ENCODE assay signal across 8 mouse cellular contexts in genomic region chr6:21986660-21987331, GRCm38 (mm10). TPM values are rescaled to one million over a fixed set of nuclear protein-coding genes. Genes with fewer than 3 reads are reported as not detected.
DNase-seq lines count a peak whose midpoint lies in the region; ATAC-seq and TF ChIP-seq lines count a peak whose summit lies in the region.

No protein-coding gene starts in this region.

- H3K27ac ChIP-seq in brown adipose tissue, adult 24 weeks (replicated peaks; ENCODE audit: low read depth, low read length), result peak overlapping the region; percentile 91
- H3K27ac ChIP-seq in lung, embryonic 16.5 days (ENCODE audit: low read length), result peak overlapping the region; percentile 73

- peaks cover 38% of the 10 kb centered on the region for H3K27me3 ChIP-seq in E14TG2a.4 (ENCODE audit: insufficient read depth, low read length)
- H3K27me3 ChIP-seq in lung, embryonic 16.5 days (ENCODE audit: control insufficient read depth, insufficient read depth, low read depth, low read length), result no peaks in the 10 kb centered on the region
- no peaks in the 10 kb centered on the region for H3K27me3 ChIP-seq in splenic B cell, adult 2 months (ENCODE audit: control insufficient read depth, insufficient read depth, low read length, poor library complexity, severe bottlenecking)

- H3K36me3 ChIP-seq in E14TG2a.4 (ENCODE audit: insufficient read depth, low read length), result no peaks in the 10 kb centered on the region
- no peaks in the 10 kb centered on the region for H3K36me3 ChIP-seq in lung, embryonic 16.5 days (ENCODE audit: control insufficient read depth, insufficient read depth, low read length)
- no peaks in the 10 kb centered on the region for H3K36me3 ChIP-seq in splenic B cell, adult 2 months (ENCODE audit: control insufficient read depth, insufficient read depth, low read length, poor library complexity, severe bottlenecking)

- H3K4me3 ChIP-seq in E14TG2a.4 (replicated peaks; ENCODE audit: low read length), result peak overlapping the region; percentile 68
- H3K4me3 ChIP-seq in brown adipose tissue, adult 24 weeks (ENCODE audit: insufficient read depth, low read depth, low read length), result peak overlapping the region; percentile 84
- H3K4me3 ChIP-seq in lung, embryonic 16.5 days (ENCODE audit: low read length), result peak overlapping the region; percentile 63

- TF ChIP-seq CTCF in E14TG2a.4 (conservative IDR thresholded peaks at IDR 0.05; ENCODE audit: low read length), result no peak

- WGBS in lung, embryonic 16.5 days, result 8% methylated on average over 24 of the region's 24 CpGs

- H3K4me2 ChIP-seq in lung, embryonic 16.5 days (ENCODE audit: low read depth, low read length), result peak overlapping the region; percentile 75

- peak; percentile 27 for DNase-seq in kidney, adult 11 months
- DNase-seq in splenic B cell, adult 2 months (ENCODE audit: low read depth, low spot score), result peak; percentile 4
- DNase-seq in cerebellum, adult 11-12 months, result no peak
- DNase-seq in cerebellum, postnatal 4 days (ENCODE audit: low spot score in 2 of 2), result no peak

- peaks cover 22% of the 10 kb centered on the region for H3K4me1 ChIP-seq in E14TG2a.4 (replicated peaks; ENCODE audit: low read depth, low read length)
- peaks cover 7% of the 10 kb centered on the region for H3K4me1 ChIP-seq in brown adipose tissue, adult 24 weeks (ENCODE audit: control insufficient read depth, insufficient read depth, insufficient read length, low read length)
- 0 out of 2 replicates have a peak, but pooled peaks cover 2% of the 10 kb centered on the region for H3K4me1 ChIP-seq in lung, embryonic 16.5 days (replicated peaks; ENCODE audit: control insufficient read depth, insufficient read depth, low read length)

- peak; percentile 18; the same call in 1 of the 2 replicates for ATAC-seq in granulocyte monocyte progenitor cell, adult 5-6 weeks (replicated peaks; ENCODE audit: poor library complexity, severe bottlenecking)
- ATAC-seq in lung, embryonic 16.5 days (ENCODE audit: low read depth), result 0 out of 2 replicates have a peak, but pooled peaks have one; percentile 21

- peak overlapping the region; percentile 74 for H3K9ac ChIP-seq in lung, embryonic 16.5 days (ENCODE audit: low read length)

- no peaks in the 10 kb centered on the region for H3K9me3 ChIP-seq in E14TG2a.4 (ENCODE audit: low read length)
- H3K9me3 ChIP-seq in lung, embryonic 16.5 days (ENCODE audit: control insufficient read depth, low read length), result no peaks in the 10 kb centered on the region

RNA-seq across cellular contexts. Expression of gene Cped1, which starts 1.1 kb away (rescaled TPM):
- 37.5 and 39.6 TPM in 2 replicates for polyA plus RNA-seq in brown adipose tissue, adult 24 weeks (2012; ENCODE audit: insufficient read depth, insufficient read length, missing spikeins)
- 1.3 and 2.1 TPM in 2 replicates for total RNA-seq in granulocyte monocyte progenitor cell, adult 5-6 weeks (2014; fragmentation: Nextera tagmentation)
- 0.60 and 0.72 TPM in 2 replicates for total RNA-seq in granulocyte monocyte progenitor cell, adult 5-6 weeks (2017)
- polyA plus RNA-seq in lung, embryonic 16.5 days (2015; fragmentation: Nextera tagmentation; extraction: Ambion mirVana), result 21.9 and 22.1 TPM in 2 replicates

RNA-seq across cellular contexts. Expression of gene Ing3, which starts 37.4 kb away (rescaled TPM):
- 13.6 and 15.1 TPM in 2 replicates for polyA plus RNA-seq in brown adipose tissue, adult 24 weeks (2012; ENCODE audit: insufficient read depth, insufficient read length, missing spikeins)
- 26.8 and 29.8 TPM in 2 replicates for total RNA-seq in granulocyte monocyte progenitor cell, adult 5-6 weeks (2014; fragmentation: Nextera tagmentation)
- 35.6 and 42.3 TPM in 2 replicates for total RNA-seq in granulocyte monocyte progenitor cell, adult 5-6 weeks (2017)
- polyA plus RNA-seq in lung, embryonic 16.5 days (2015; fragmentation: Nextera tagmentation; extraction: Ambion mirVana), result 58.0 and 64.2 TPM in 2 replicates

Comparison
In these comparisons a context has a peak if more than half of its experiments do, and no peak if none do; other contexts are left out.
1. DNase-seq: peak in kidney, adult 11 months (single experiment) and splenic B cell, adult 2 months (single experiment); none in cerebellum, adult 11-12 months (single experiment) and cerebellum, postnatal 4 days (0 of 2).
2. Peak in every context shown above with its lines, with median percentiles within 50 percentile points of each other: H3K4me3 ChIP-seq.